Mouse (Mus musculus) heart, embryonic 14.5 days (tissue): ENCODE measurements around the gene Casp9. TPM values are rescaled to one million over a fixed set of nuclear protein-coding genes. Genes with fewer than 3 reads are reported as not detected.

Experiments
- polyA plus RNA-seq: library from polyadenylated mRNA; unstranded; fragments of >200 nt; fragmentation: Nextera tagmentation; extraction: Ambion mirVana; gene quantifications from 2 replicates; pipeline ENCODE4 v1.2.1, GENCODE M21; 2014

The Casp9 gene
- polyA plus RNA-seq, 1 experiment from 2014 or later: 15.4 TPM

Other genes with a start within 250 kb of the Casp9 start
- 45.2 and 45.7 TPM in 2 replicates for gene Fblim1, start 187.5 kb upstream of the Casp9 start, polyA plus RNA-seq
- 0.19 and 0.43 TPM in 2 replicates for gene Tmem82, start 175.0 kb upstream of the Casp9 start, polyA plus RNA-seq
- gene Slc25a34, start 169.8 kb upstream of the Casp9 start, polyA plus RNA-seq: 0.09 and 0.19 TPM in 2 replicates
- gene Plekhm2, start 128.7 kb upstream of the Casp9 start, polyA plus RNA-seq: 6.6 and 7.8 TPM in 2 replicates
- gene Rsc1a1, start 108.0 kb upstream of the Casp9 start, polyA plus RNA-seq: 0.72 and 2.1 TPM in 2 replicates
- gene Ddi2, start 70.2 kb upstream of the Casp9 start, polyA plus RNA-seq: 12.0 and 12.1 TPM in 2 replicates
- 1.1 and 1.4 TPM in 2 replicates for gene Agmat, start 46.9 kb upstream of the Casp9 start, polyA plus RNA-seq
- gene Dnajc16, start 2.7 kb upstream of the Casp9 start, polyA plus RNA-seq: 3.6 and 4.4 TPM in 2 replicates
- gene Cela2a, start 32.5 kb downstream of the Casp9 start, polyA plus RNA-seq: not detected in 2 replicates
- gene Ctrc, start 52.7 kb downstream of the Casp9 start, polyA plus RNA-seq: not detected in 2 replicates
- gene Efhd2, start 81.3 kb downstream of the Casp9 start, polyA plus RNA-seq: 33.2 and 43.6 TPM in 2 replicates
- 2.5 and 3.3 TPM in 2 replicates for gene Fhad1, start 221.5 kb downstream of the Casp9 start, polyA plus RNA-seq